Mouse (Mus musculus) liver, embryonic 16.5 days (tissue): ENCODE data around the gene Cdh16. TPM values are rescaled to one million over a fixed set of nuclear protein-coding genes. Genes with fewer than 3 reads are reported as not detected.
A peak's percentile ranks its signal among the peaks of the same experiment; 100 is the strongest.

ENCODE experiments used
- ATAC-seq: fragments of 200-750 bp; cut with Nextera tagmentation; 2 replicates; pipeline ENCODE4 v1.8.0; 2017; ENCODE audit warnings: low read depth, mild to moderate bottlenecking, moderate number of reproducible peaks, moderate library complexity
- H3K27ac ChIP-seq: fragments of 300-500 bp; sonication (generic); 2 replicates; pipeline ENCODE4 v1.5.1; 2014; ENCODE audit warnings: mild to moderate bottlenecking, low read length
- H3K27me3 ChIP-seq: fragments of 300-500 bp; sonication (generic); 2 replicates; pipeline ENCODE4 v1.6.1; 2014; ENCODE audit warnings: low read depth, low read length, mixed read lengths; ENCODE audit not compliant: control insufficient read depth, insufficient read depth
- H3K36me3 ChIP-seq: fragments of 300-500 bp; sonication (generic); 2 replicates; pipeline ENCODE4 v1.6.1; 2014; ENCODE audit warnings: mild to moderate bottlenecking; ENCODE audit not compliant: control insufficient read depth, insufficient read depth
- H3K4me1 ChIP-seq: fragments of 300-500 bp; sonication (generic); 2 replicates; pipeline ENCODE4 v1.6.1; 2014; ENCODE audit warnings: low read depth, low read length, mixed read lengths; ENCODE audit not compliant: control insufficient read depth
- H3K4me2 ChIP-seq: fragments of 300-500 bp; sonication (generic); 2 replicates; pipeline ENCODE4 v1.6.1; 2014; ENCODE audit warnings: low read depth, low read length, mixed read lengths
- H3K4me3 ChIP-seq: fragments of 300-500 bp; sonication (generic); 2 replicates; pipeline ENCODE4 v1.5.1; 2014; ENCODE audit warnings: low read depth, mild to moderate bottlenecking, low read length
- H3K9ac ChIP-seq: fragments of 300-500 bp; sonication (generic); 2 replicates; pipeline ENCODE4 v1.6.1; 2014; ENCODE audit warnings: low read depth, low read length
- H3K9me3 ChIP-seq: fragments of 300-500 bp; sonication (generic); replicated peaks from 2 replicates; pipeline ENCODE4 v1.6.1; 2016; ENCODE audit warnings: low read length; ENCODE audit not compliant: control insufficient read depth
- WGBS: fragments of 180-500 bp; shearing (Covaris S2); extraction: QIAGEN DNeasy Blood & Tissue Kit; methylation state at CpG from one replicate; pipeline ENCODE4 v1.1.7; 2014; ENCODE audit not compliant: insufficient replicate concordance; 5-methylcytosine and 5-hydroxymethylcytosine counted together
- polyA plus RNA-seq: library from polyadenylated mRNA; unstranded; fragments of >200 nt; fragmentation: Nextera tagmentation; extraction: Ambion mirVana; gene quantifications from 2 replicates; pipeline ENCODE4 v1.2.1, GENCODE M21; 2015

Cdh16 gene
- polyA plus RNA-seq, 1 experiment from 2014 or later, result 0.24 TPM

DNA sequence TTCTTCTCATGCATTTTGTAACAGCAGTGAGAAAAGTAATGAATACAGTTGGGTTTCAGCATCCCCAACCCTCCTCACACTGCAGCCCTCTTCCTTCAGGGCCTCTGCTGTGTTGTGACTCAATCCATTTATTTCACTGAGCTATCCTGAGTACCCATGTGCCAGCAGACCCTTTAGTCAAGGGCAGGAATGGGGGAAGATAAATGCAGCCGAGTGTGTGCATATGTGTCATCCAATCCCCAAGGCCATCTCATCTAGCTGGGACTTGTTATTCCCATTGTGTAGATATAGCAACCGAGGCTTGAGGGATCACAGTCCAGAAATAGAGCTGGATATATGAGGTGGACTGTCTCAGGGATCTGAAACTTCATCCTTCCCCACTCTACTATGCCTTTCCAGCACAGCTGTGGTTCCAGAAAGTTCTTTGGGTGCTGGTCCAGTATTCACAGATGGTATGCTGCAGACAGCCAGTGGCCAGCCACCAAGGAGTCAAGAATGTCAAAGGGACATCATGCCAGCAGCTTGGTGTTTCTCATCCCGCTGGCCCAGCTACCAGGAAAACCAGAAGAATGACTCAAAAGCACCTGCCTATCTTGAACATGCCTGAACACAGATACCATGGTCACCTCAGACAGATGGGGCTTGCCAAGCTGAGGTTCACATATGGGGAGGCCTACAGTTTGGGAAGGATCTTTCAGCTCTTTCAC is 11.0 kb upstream of the Cdh16 start:
- Histone ChIP-seq H3K4me3 (no peak overlapping the region), H3K4me2 (no peak overlapping the region), H3K27me3 (peaks cover 15% of the 10 kb centered on the region), H3K4me1 (peaks cover 4% of the 10 kb centered on the region; the same call in 1 of the 2 replicates), H3K27ac (no peak overlapping the region), H3K36me3 (no peaks in the 10 kb centered on the region), H3K9me3 (no peaks in the 10 kb centered on the region), H3K9ac (no peak overlapping the region)
- WGBS, result 58% methylated on average over 3 of the region's 3 CpGs
- no peak for ATAC-seq

DNA sequence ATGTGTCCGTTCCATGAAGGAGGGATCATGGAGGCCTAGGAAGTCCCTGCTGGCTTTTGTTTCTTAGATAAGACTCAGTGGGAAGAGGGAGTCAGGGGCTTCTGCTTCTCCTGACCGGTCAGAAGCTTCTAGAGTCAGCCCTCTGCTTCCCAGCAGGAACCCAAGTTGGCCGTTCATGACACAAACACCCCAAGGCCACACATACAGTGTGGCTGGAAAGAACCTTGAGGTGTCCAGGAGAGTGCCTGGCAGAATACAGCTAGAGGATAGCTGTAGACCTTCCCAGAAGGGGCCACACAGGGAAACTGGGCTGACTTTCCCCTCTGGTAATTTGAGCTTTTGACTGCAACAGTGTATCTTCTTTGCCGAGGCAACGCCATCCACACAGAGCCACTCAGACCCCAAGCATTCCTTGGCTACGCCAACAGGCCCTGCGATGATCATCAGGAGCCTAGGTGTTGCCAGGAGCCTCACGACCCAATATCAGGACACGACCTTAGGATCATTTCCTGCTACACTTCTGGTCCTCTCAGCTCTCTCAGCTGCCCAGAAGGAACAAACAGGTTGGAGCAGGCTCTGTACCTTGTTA is 9.1 kb upstream of the Cdh16 start:
- no peak for ATAC-seq
- no peak overlapping the region for H3K4me2 ChIP-seq
- no peak overlapping the region for H3K9ac ChIP-seq
- H3K36me3 ChIP-seq, result no peaks in the 10 kb centered on the region
- no peaks in the 10 kb centered on the region for H3K9me3 ChIP-seq
- H3K4me1 ChIP-seq, result peaks cover 2% of the 10 kb centered on the region; the same call in 1 of the 2 replicates
- no peak overlapping the region for H3K27ac ChIP-seq
- peaks cover 23% of the 10 kb centered on the region for H3K27me3 ChIP-seq
- WGBS, result 52% methylated on average over 9 of the region's 9 CpGs
- no peak overlapping the region for H3K4me3 ChIP-seq

DNA sequence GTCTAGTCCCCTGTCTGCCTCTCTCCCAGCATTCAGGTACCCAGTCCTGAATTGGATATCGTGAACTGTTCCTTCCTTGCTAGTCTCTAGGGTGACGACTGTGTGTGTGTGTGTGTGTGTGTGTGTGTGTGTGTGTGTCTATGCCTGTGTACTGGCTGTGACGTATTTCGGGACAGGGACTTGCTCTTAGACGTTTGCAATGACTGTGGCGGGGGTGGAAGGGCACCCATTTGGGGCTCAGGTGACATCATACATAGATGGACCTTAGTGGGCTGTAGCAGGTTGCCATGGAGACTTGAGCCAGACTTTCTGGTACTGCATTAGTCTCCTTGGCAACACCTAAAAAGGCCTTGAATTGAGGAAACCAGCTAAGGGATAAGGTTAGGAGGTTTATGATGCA is 8.3 kb upstream of the Cdh16 start:
- H3K9ac ChIP-seq, result no peak overlapping the region
- WGBS, result 58% methylated on average over 6 of the region's 6 CpGs
- no peak for ATAC-seq
- no peak overlapping the region for H3K4me2 ChIP-seq
- peaks cover 2% of the 10 kb centered on the region; the same call in 1 of the 2 replicates for H3K4me1 ChIP-seq
- H3K4me3 ChIP-seq, result no peak overlapping the region
- no peaks in the 10 kb centered on the region for H3K9me3 ChIP-seq
- no peak overlapping the region for H3K27ac ChIP-seq
- no peaks in the 10 kb centered on the region for H3K36me3 ChIP-seq
- peaks cover 23% of the 10 kb centered on the region for H3K27me3 ChIP-seq

DNA sequence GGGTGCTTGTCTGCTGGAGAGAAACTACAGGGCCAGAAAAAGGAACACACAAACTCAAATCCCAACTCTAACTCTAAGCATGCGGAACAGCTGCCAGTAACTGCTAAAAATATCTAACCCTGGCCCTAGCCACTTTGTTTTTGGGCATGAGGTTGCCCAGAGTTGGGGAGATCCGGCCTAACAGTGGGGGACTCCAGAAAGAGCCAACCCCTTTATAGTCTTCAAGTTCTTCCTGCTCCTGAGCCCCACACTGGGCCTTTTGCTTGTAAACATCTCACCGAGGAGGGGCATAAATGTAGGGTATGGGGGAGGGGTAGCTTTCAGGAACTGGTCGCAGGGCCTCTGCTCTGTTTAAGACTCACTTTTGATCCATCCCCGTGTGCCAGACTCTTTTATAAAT is 7.8 kb upstream of the Cdh16 start:
- WGBS, result 27% methylated on average over 5 of the region's 5 CpGs
- no peak for ATAC-seq
- peaks cover 23% of the 10 kb centered on the region for H3K27me3 ChIP-seq
- H3K4me1 ChIP-seq, result peaks cover 2% of the 10 kb centered on the region; the same call in 1 of the 2 replicates
- H3K4me2 ChIP-seq, result no peak overlapping the region
- H3K27ac ChIP-seq, result no peak overlapping the region
- H3K9me3 ChIP-seq, result no peaks in the 10 kb centered on the region
- no peak overlapping the region for H3K4me3 ChIP-seq
- H3K36me3 ChIP-seq, result no peaks in the 10 kb centered on the region
- H3K9ac ChIP-seq, result no peak overlapping the region

DNA sequence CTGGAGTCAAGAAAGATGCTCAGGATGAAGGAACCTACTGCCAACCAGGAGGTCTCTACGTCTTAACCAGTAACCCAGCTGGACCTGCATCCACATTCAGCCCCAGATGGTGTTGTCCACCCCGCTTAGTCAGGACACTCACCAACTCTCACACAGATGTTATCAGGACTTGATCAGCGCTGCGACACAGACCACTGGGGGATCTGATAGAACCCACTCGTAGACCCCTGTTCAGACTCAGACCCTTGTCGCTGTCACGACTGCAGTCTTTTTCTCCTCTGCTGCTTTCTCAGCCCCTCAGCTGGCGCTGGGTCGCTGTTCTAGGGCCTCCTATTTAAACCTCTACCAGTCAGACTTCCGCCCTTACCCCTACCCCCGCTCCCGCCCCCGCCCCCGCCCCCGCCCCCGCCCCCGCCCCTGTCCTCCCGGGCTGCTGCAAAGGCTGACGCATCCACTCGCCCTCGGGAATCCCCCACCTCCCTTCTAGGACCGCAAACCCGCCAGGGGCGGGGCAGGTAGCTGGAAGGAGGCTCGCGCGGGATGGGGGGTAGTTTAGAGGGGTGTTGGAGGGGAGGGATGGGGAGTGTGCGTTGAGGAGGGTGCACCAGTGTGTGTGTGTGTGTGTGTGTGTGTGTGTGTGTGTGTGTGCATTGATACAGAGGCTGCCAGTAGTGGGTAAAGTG is 6.9 kb upstream of the Cdh16 start, which contains the start of gene Rrad:
Gene Rrad, minus strand, starts transcription at position 347 of the 683 bp plus-strand sequence.
- Histone ChIP-seq H3K9me3 (no peaks in the 10 kb centered on the region), H3K4me3 (peak within 1 kb of the TSS; percentile 38), H3K9ac (no peak within 1 kb of the TSS), H3K27ac (no peak within 1 kb of the TSS), H3K4me1 (peaks cover 2% of the 10 kb centered on the region; the same call in 1 of the 2 replicates), H3K36me3 (no peaks in the 10 kb centered on the region), H3K27me3 (peaks cover 23% of the 10 kb centered on the region), H3K4me2 (peak within 1 kb of the TSS; percentile 36)
- peak; percentile 40 for ATAC-seq
- WGBS, result 1% methylated on average over 20 of the region's 28 CpGs

DNA sequence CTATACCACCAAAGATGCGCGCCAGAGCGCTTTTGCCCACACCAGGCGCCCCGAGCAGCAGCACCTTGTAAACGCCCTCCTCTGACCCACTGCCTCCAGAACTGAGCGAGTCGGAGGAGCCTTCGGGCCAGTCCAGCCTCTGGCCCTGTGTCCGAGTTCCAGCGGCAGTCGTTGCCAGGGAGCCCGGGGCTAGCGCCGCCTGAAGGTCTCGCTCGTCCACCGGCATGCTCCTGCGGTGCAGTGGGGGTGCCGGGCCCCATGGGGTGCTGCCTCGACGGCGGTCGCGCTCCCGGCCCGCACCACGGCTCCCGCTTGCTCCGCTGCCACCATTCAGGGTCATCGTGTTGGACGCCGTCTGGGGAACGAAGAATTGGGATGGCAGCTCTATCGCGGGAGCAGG is 6.4 kb upstream of the Cdh16 start:
- WGBS, result 1% methylated on average over 36 of the region's 36 CpGs
- Histone ChIP-seq H3K4me1 (peaks cover 2% of the 10 kb centered on the region; the same call in 1 of the 2 replicates), H3K9ac (no peak overlapping the region), H3K27me3 (peaks cover 23% of the 10 kb centered on the region), H3K27ac (no peak overlapping the region), H3K36me3 (no peaks in the 10 kb centered on the region), H3K4me2 (peak overlapping the region; percentile 36), H3K9me3 (no peaks in the 10 kb centered on the region), H3K4me3 (peak overlapping the region; percentile 38)
- ATAC-seq, result no peak

DNA sequence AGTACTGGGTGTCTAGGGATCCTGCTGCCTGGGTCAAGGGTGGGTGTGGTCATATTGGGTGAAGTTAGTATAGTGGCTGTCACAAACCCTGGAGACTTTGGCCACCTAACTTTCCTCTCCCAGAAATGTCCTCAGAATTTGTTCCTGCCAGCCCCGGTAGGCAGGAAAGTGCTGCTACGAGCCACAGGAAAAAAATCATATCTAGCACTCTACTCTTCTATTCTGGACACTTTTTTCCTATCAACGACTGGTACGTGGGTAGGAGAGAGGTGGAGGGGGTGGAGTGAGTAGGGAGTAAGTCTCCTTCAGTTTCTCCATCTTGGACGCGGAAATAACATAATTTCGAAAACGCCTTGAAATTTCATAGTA is 5.9 kb upstream of the Cdh16 start:
- no peaks in the 10 kb centered on the region for H3K36me3 ChIP-seq
- no peak for ATAC-seq
- no peak overlapping the region for H3K4me2 ChIP-seq
- no peak overlapping the region for H3K27ac ChIP-seq
- H3K9me3 ChIP-seq, result no peaks in the 10 kb centered on the region
- WGBS, result 22% methylated on average over 8 of the region's 8 CpGs
- H3K9ac ChIP-seq, result no peak overlapping the region
- H3K27me3 ChIP-seq, result peaks cover 23% of the 10 kb centered on the region
- no peak overlapping the region for H3K4me3 ChIP-seq
- peaks cover 2% of the 10 kb centered on the region; the same call in 1 of the 2 replicates for H3K4me1 ChIP-seq

DNA sequence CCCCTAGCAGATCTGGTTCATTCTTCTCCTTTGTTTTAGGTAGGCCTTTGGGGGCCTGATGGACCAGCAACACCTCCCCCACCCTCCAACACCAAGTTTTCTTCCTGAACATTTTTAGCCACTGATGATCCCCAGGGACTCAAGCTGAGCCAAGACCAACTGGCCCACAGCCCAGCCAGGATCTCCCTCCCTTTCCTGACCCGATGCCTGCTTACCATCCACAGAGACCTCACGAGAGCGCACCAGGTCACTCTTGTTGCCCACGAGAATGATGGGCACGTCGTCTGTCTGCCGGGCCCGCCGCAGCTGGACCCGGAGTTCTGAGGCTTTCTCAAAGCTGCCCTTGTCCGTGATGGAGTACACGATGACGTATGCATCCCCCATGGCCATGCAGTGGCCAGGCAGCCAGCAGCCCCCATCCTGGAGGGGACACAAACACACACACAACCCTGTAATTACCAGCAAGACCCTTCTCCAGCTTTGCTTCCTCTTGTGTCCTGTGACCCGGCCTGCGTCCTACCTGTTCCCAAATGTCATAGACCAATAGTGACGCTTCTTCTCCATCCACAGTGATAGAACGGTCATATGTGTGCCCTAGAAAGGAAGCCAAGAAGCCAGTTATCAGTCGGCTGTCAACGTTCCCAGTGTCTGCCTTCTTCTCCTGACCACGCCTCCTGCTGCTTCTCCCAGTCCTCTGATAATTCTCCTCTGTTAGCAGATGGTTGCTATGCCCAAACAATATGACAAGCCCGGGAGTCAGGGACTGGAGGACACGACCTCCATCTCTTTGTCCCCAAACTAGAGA is 5.3 kb upstream of the Cdh16 start:
- H3K27ac ChIP-seq, result no peak overlapping the region
- H3K4me3 ChIP-seq, result no peak overlapping the region
- 52% methylated on average over 22 of the region's 22 CpGs for WGBS
- H3K9ac ChIP-seq, result no peak overlapping the region
- no peaks in the 10 kb centered on the region for H3K9me3 ChIP-seq
- H3K36me3 ChIP-seq, result no peaks in the 10 kb centered on the region
- H3K4me1 ChIP-seq, result peaks cover 2% of the 10 kb centered on the region; the same call in 1 of the 2 replicates
- no peak overlapping the region for H3K4me2 ChIP-seq
- ATAC-seq, result no peak
- H3K27me3 ChIP-seq, result peaks cover 23% of the 10 kb centered on the region
